ENCODE assay signal across 8 mouse cellular contexts in the genomic region with DNA sequence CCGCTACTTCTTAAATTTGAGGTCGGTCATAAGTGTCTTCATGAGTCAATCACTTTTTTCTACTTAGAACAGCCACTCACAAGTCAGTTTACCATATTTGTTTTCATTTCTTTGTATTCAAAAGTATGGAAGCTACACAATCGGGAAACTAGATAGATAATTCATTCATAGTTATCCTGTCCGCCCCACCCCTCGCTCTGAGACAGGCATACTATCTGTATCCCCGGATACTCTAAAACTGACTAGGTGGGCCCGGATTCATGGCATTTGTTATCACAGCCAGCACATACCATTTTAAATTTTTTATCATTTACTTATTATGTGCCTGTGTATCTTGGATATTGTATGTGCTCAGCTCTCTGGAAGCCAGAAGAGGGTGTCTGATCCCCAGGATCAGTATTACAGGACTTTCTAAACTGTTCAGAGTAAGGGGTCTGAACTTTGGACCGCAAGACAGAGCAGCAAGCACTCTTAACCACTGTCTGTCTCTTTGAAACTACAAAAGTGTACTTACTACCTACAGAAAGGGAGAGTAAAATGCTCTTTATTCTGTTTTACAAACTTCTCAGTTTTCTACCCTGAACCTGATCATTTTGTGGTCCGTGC. TPM values are rescaled to one million over a fixed set of nuclear protein-coding genes. Genes with fewer than 3 reads are reported as not detected.
DNase-seq lines count a peak whose midpoint lies in the region; ATAC-seq lines count a peak whose summit lies in the region.

No protein-coding gene starts in this region.

- no peaks in the 10 kb centered on the region for H3K9me3 ChIP-seq in heart, embryonic 13.5 days
- no peaks in the 10 kb centered on the region for H3K9me3 ChIP-seq in hindbrain, embryonic 14.5 days (ENCODE audit: control insufficient read depth, low read length)
- H3K9me3 ChIP-seq in midbrain, embryonic 11.5 days (ENCODE audit: control insufficient read depth, low read length): no peaks in the 10 kb centered on the region

- H3K4me1 ChIP-seq in heart, embryonic 13.5 days: peaks cover 62% of the 10 kb centered on the region
- peaks cover 24% of the 10 kb centered on the region for H3K4me1 ChIP-seq in hindbrain, embryonic 14.5 days (replicated peaks; ENCODE audit: control insufficient read depth, insufficient read depth, low read length)
- peaks cover 12% of the 10 kb centered on the region for H3K4me1 ChIP-seq in midbrain, embryonic 11.5 days (ENCODE audit: control insufficient read depth, insufficient read depth, low read length)

- no peaks in the 10 kb centered on the region for H3K27me3 ChIP-seq in heart, embryonic 13.5 days (replicated peaks)
- no peaks in the 10 kb centered on the region for H3K27me3 ChIP-seq in hindbrain, embryonic 14.5 days (ENCODE audit: control insufficient read depth, insufficient read depth, low read length)
- H3K27me3 ChIP-seq in midbrain, embryonic 11.5 days (ENCODE audit: control insufficient read depth, insufficient read depth, low read length): no peaks in the 10 kb centered on the region

- DNase-seq in heart, adult 8-10 months (ENCODE audit: low spot score): no peak
- DNase-seq in adipocyte (ENCODE audit: low spot score): peak; percentile 48
- no peak for DNase-seq in hindbrain, embryonic 14.5 days (ENCODE audit: low spot score)
- DNase-seq in midbrain, embryonic 11.5 days (ENCODE audit: low spot score, missing footprints): no peak
- no peak for DNase-seq in cerebellum, adult 9-10 months
- DNase-seq in urinary bladder, postnatal 25 days (ENCODE audit: low spot score): no peak
- DNase-seq in adrenal gland, postnatal 36 days: no peak

- ATAC-seq in heart, embryonic 13.5 days (ENCODE audit: extremely low read depth, insufficient number of reproducible peaks, low FRiP score, low TSS enrichment): no peak
- ATAC-seq in hindbrain, embryonic 14.5 days (ENCODE audit: low FRiP score): no peak
- no peak for ATAC-seq in midbrain, embryonic 11.5 days (ENCODE audit: low FRiP score)

- H3K4me2 ChIP-seq in heart, embryonic 13.5 days: peak overlapping the region; percentile 92
- H3K4me2 ChIP-seq in hindbrain, embryonic 14.5 days (replicated peaks): peak overlapping the region; percentile 78
- H3K4me2 ChIP-seq in midbrain, embryonic 11.5 days: peak overlapping the region; percentile 79

- peaks cover 18% of the 10 kb centered on the region for H3K36me3 ChIP-seq in heart, embryonic 13.5 days
- H3K36me3 ChIP-seq in hindbrain, embryonic 14.5 days (replicated peaks; ENCODE audit: control insufficient read depth, insufficient read depth): peaks cover 16% of the 10 kb centered on the region; the same call in 1 of the 2 replicates
- no peaks in the 10 kb centered on the region for H3K36me3 ChIP-seq in midbrain, embryonic 11.5 days (ENCODE audit: control insufficient read depth, insufficient read depth, low read length)

- peak overlapping the region; percentile 86 for H3K4me3 ChIP-seq in heart, embryonic 13.5 days
- peak overlapping the region; percentile 57 for H3K4me3 ChIP-seq in hindbrain, embryonic 14.5 days (replicated peaks; ENCODE audit: low read length)
- peak overlapping the region; percentile 85 for H3K4me3 ChIP-seq in midbrain, embryonic 11.5 days (ENCODE audit: low read depth, low read length)

- peak overlapping the region; percentile 97 for H3K9ac ChIP-seq in heart, embryonic 13.5 days
- H3K9ac ChIP-seq in hindbrain, embryonic 14.5 days: peak overlapping the region; percentile 87
- peak overlapping the region; percentile 94 for H3K9ac ChIP-seq in midbrain, embryonic 11.5 days (ENCODE audit: low read length)

- H3K27ac ChIP-seq in heart, embryonic 13.5 days (replicated peaks): peak overlapping the region; percentile 98
- peak overlapping the region; percentile 98 for H3K27ac ChIP-seq in hindbrain, embryonic 14.5 days
- no peak overlapping the region for H3K27ac ChIP-seq in midbrain, embryonic 11.5 days (ENCODE audit: low read depth, low read length)

- 45% methylated on average over 9 of the region's 9 CpGs for WGBS in heart, embryonic 13.5 days
- WGBS in hindbrain, embryonic 14.5 days: 66% methylated on average over 9 of the region's 9 CpGs
- 67% methylated on average over 9 of the region's 9 CpGs for WGBS in midbrain, embryonic 11.5 days

RNA-seq across cellular contexts. Expression of a gene that starts 2.2 kb away (rescaled TPM):
- polyA plus RNA-seq in heart, embryonic 13.5 days (2015; fragmentation: Nextera tagmentation; extraction: Ambion mirVana): 29.5 and 31.0 TPM in 2 replicates
- total RNA-seq in heart, adult 8-10 months (2022): 10 to 100 TPM; 20.3 to 24.4 (median 22.7) TPM
- polyA plus RNA-seq in hindbrain, embryonic 14.5 days (2014; fragmentation: Nextera tagmentation; extraction: Ambion mirVana): 32.3 and 38.0 TPM in 2 replicates
- polyA plus RNA-seq in midbrain, embryonic 11.5 days (2014; fragmentation: Nextera tagmentation; extraction: Ambion mirVana): 62.2 and 63.1 TPM in 2 replicates
- total RNA-seq in adrenal gland, postnatal 36 days (2021): 10 to 100 TPM; 32.7 to 37.6 TPM

RNA-seq across cellular contexts. Expression of a gene that starts 51.2 kb away (rescaled TPM):
- 25.5 and 28.2 TPM in 2 replicates for polyA plus RNA-seq in heart, embryonic 13.5 days (2015; fragmentation: Nextera tagmentation; extraction: Ambion mirVana)
- 10 to 100 TPM; 24.5 to 25.5 (median 24.6) TPM for total RNA-seq in heart, adult 8-10 months (2022)
- polyA plus RNA-seq in hindbrain, embryonic 14.5 days (2014; fragmentation: Nextera tagmentation; extraction: Ambion mirVana): 108 and 113 TPM in 2 replicates
- 65.6 and 73.2 TPM in 2 replicates for polyA plus RNA-seq in midbrain, embryonic 11.5 days (2014; fragmentation: Nextera tagmentation; extraction: Ambion mirVana)
- 10 to 100 TPM; 84.3 to 95.8 TPM for total RNA-seq in adrenal gland, postnatal 36 days (2021)

RNA-seq across cellular contexts. Expression of a gene that starts 57.2 kb away (rescaled TPM):
- polyA plus RNA-seq in heart, embryonic 13.5 days (2015; fragmentation: Nextera tagmentation; extraction: Ambion mirVana): 10.8 and 12.0 TPM in 2 replicates
- 10 to 100 TPM; 10.4 to 15.8 (median 10.9) TPM for total RNA-seq in heart, adult 8-10 months (2022)
- 18.9 and 20.1 TPM in 2 replicates for polyA plus RNA-seq in hindbrain, embryonic 14.5 days (2014; fragmentation: Nextera tagmentation; extraction: Ambion mirVana)
- 19.3 and 21.8 TPM in 2 replicates for polyA plus RNA-seq in midbrain, embryonic 11.5 days (2014; fragmentation: Nextera tagmentation; extraction: Ambion mirVana)
- 10 to 100 TPM in 1 of 2 experiments, 1 to 10 TPM in 1; 9.7 to 12.1 TPM for total RNA-seq in adrenal gland, postnatal 36 days (2021)
